Mouse (Mus musculus) megakaryocyte, embryonic 14.5 days (primary cell): Measurements from ENCODE around the gene Il10ra. TPM values are rescaled to one million over a fixed set of nuclear protein-coding genes. Genes with fewer than 3 reads are reported as not detected.

Source experiments
- H3K27me3 ChIP-seq: replicated peaks from 2 replicates; pipeline ENCODE3; 2012; ENCODE audit warnings: inconsistent platforms
- H3K36me3 ChIP-seq: replicated peaks from 2 replicates; pipeline ENCODE3; 2012; ENCODE audit warnings: low read length, inconsistent platforms, mixed read lengths
- H3K4me1 ChIP-seq: 2 replicates; pipeline ENCODE4 v1.6.1; 2012; ENCODE audit warnings: inconsistent platforms
- H3K4me3 ChIP-seq: replicated peaks from 2 replicates; pipeline ENCODE3; 2012; ENCODE audit warnings: moderate library complexity, mild to moderate bottlenecking, inconsistent platforms
- H3K9me3 ChIP-seq: 2 replicates; pipeline ENCODE4 v1.6.1; 2012; ENCODE audit warnings: inconsistent platforms
- FLI1 ChIP-seq: IDR thresholded peaks from 2 replicates; pipeline ENCODE4 v1.6.1; 2012; ENCODE audit warnings: low read length, inconsistent platforms, mixed read lengths
- GATA1 ChIP-seq: IDR thresholded peaks from 3 replicates; pipeline ENCODE4 v1.6.1; 2012; ENCODE audit warnings: mixed read lengths, low read length, inconsistent platforms, borderline replicate concordance
- polyA plus RNA-seq: library from polyadenylated mRNA; stranded (reverse); fragments of >175 nt; gene quantifications from 2 replicates; pipeline ENCODE4 v1.2.3, GENCODE M21; 2012; ENCODE audit warnings: low replicate concordance; ENCODE audit not compliant: insufficient read depth

Il10ra gene
- polyA plus RNA-seq, 1 experiment, result 7.7 TPM

DNA sequence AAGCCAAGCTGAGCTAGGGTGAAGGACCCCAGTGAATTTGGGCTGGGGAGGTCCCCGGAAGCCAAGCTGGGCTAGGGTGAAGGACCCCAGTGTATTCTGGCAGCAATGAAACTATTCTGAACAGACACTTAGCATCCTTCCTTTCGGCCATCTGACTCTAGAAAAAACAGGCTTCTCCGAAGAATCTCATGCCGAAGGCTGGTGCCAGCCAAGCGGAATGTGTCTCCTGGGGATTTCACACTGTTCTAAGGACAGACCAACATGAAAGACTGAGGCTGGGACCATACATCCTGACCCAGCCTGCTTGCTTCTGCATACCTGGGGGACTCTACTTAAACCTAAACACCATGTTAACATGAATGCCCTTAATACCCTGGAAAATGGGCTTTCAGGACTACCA lies 7.1 kb downstream of the Il10ra start:
- peaks cover 93% of the 10 kb centered on the region for H3K4me1 ChIP-seq
- TF ChIP-seq GATA1, result no peak
- TF ChIP-seq FLI1, result no peak
- H3K36me3 ChIP-seq, result peaks cover 98% of the 10 kb centered on the region
- H3K9me3 ChIP-seq, result no peaks in the 10 kb centered on the region
- no peak overlapping the region for H3K4me3 ChIP-seq
- no peaks in the 10 kb centered on the region for H3K27me3 ChIP-seq

DNA sequence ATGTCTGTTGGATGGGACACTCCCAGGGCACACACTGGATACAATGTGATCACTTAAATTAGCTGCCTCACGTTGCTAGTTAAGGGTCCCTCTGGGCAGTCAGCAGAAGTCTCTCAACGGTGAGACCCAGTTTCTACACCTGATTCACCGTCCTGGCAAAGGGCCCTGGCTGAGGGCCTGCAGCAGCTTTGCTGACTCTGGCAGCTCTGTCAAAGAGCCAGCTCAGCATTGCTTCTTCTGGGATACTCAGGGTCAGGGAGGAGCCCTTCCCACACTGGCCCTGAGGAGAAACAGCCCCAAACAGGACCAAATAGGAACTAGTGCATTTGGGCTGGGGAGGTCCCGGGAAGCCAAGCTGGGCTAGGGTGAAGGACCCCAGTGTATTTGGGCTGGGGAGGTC lies 7.5 kb downstream of the Il10ra start:
- Histone ChIP-seq H3K4me1 (peaks cover 93% of the 10 kb centered on the region), H3K36me3 (peaks cover 97% of the 10 kb centered on the region), H3K27me3 (no peaks in the 10 kb centered on the region), H3K9me3 (no peaks in the 10 kb centered on the region), H3K4me3 (no peak overlapping the region)
- TF ChIP-seq GATA1 (no peak), FLI1 (no peak)

DNA sequence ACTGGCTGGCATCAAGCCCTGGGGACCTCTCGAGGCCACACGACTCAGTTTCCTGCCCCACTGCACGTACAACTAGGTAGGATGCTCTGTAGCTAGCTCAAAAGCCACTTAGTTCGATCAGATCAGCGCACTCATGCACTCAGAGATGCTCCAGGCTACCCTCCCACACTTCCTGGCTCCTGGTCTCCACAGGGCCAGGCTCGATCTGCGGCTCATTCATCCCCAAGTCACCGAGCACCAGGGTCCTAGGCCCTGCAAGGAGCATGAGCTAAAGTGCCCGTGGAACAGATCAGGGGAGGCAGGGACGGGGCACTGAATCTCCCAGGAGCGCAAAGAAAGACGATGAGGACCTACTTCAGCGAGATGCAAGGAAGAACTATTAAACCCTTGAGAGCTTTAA lies 9.9 kb downstream of the Il10ra start:
- H3K9me3 ChIP-seq, result no peaks in the 10 kb centered on the region
- no peak for TF ChIP-seq GATA1
- TF ChIP-seq FLI1, result no peak
- H3K27me3 ChIP-seq, result no peaks in the 10 kb centered on the region
- H3K4me3 ChIP-seq, result peak overlapping the region; percentile 38
- H3K4me1 ChIP-seq, result peaks cover 93% of the 10 kb centered on the region
- H3K36me3 ChIP-seq, result peaks cover 97% of the 10 kb centered on the region

DNA sequence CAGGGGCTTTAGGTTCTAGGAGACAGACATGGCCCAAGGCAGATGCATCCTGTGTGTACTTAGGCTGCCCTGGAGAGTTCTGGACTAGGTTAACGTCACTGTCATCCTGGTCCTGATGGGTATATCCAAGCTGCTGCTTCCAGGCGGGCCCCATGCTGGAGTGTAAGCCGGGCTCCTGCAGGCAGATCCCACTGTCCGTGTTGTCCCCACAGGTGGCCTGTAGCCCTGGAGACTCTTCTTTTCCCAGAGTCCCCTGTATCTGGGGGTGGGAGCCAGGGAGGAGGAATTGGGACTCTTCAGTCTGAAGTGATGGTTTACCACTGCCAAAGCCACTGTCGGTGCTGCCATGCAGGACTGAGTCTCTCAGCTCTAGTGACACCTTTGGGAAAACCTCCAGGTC lies 13.0 kb downstream of the Il10ra start:
- Histone ChIP-seq H3K27me3 (no peaks in the 10 kb centered on the region), H3K36me3 (peaks cover 93% of the 10 kb centered on the region), H3K9me3 (no peaks in the 10 kb centered on the region), H3K4me1 (peaks cover 98% of the 10 kb centered on the region), H3K4me3 (peak overlapping the region; percentile 51)
- TF ChIP-seq GATA1, result no peak
- no peak for TF ChIP-seq FLI1

DNA sequence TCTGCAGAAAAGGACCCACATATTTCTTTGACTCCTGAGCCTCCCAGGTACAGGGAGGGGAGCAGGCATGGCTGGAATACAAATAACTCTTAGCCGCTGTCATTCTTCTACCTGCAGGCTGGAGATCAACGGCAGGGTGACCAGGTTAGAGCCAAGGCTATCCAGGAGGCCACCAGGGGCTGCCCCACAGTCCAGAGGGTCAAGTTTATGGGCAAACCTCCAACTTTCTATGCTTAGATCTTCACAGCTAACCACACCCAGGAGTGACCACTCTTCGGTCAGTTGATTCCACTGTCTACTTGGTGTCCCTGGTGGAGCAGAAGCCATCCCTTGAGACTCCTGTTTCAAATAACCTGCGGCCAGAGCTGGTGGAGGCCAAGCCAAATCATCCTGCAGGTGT lies 13.5 kb downstream of the Il10ra start:
- Histone ChIP-seq H3K9me3 (no peaks in the 10 kb centered on the region), H3K4me1 (peaks cover 98% of the 10 kb centered on the region), H3K27me3 (no peaks in the 10 kb centered on the region), H3K36me3 (peaks cover 93% of the 10 kb centered on the region), H3K4me3 (peak overlapping the region; percentile 79)
- TF ChIP-seq FLI1 (no peak), GATA1 (no peak)

DNA sequence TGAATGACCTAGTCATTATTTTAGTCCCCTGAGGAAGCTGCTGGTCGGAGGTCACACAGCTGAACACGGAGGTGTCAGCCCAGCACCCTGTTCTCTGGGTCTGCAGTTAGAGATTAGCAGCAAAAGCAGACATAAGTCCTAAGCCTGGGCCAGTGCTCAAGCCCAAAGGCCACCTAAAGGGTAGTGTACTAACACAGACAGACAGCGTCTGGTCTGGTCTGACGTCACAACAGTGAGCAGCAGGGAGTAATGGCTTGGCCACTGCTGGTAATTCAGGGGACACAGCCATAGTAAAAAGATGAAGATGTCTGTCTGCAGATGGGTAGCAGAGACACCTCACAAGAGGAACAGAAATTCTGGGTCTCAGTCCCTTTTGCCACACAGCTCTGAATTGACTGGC lies 14.3 kb downstream of the Il10ra start:
- H3K27me3 ChIP-seq, result no peaks in the 10 kb centered on the region
- H3K4me3 ChIP-seq, result peak overlapping the region; percentile 79
- H3K36me3 ChIP-seq, result peaks cover 92% of the 10 kb centered on the region
- TF ChIP-seq GATA1, result no peak
- no peak for TF ChIP-seq FLI1
- H3K4me1 ChIP-seq, result peaks cover 98% of the 10 kb centered on the region
- H3K9me3 ChIP-seq, result no peaks in the 10 kb centered on the region

DNA sequence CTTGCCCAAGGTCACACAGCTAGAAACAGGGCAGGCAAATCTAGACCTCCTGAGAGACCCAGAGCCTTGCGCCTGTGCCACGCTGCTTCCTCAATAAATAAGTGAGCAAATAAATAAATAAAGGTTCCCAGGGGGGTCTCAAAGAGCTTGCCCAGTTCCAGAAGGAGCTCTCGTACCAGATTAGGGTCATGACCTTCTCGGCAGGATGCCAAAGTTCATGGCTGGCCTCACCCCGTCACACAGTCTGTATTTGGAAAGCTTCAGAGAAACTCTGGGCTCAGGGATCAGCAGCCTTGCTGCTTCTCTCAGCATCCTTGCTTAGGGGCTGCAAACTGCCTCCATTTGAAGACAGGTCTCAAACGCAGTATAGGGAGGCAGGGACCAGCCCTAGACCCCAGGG lies 14.9 kb downstream of the Il10ra start:
- Histone ChIP-seq H3K36me3 (peaks cover 92% of the 10 kb centered on the region), H3K4me1 (peaks cover 100% of the 10 kb centered on the region), H3K9me3 (no peaks in the 10 kb centered on the region), H3K27me3 (no peaks in the 10 kb centered on the region), H3K4me3 (peak overlapping the region; percentile 76)
- TF ChIP-seq FLI1, result no peak
- TF ChIP-seq GATA1, result no peak

DNA sequence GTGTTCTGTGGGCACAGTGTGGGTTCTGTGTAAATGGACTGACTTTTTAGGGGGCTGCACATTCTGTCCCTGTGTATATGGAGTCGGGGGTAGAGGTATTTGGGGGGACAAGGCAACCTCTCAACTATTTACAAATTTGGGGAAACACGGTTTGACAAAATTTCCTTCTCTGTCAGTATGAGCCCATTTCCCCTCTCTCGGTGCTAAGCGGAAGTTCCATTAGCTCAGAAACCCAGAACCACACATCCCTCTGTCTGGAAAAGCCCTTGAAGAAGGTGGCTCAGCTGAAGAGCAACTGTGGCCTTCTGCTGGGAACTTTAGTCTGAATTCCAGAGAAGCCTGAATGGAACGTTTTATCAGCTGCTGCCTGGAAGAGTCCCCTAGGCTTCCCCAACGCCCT lies 16.6 kb downstream of the Il10ra start:
- H3K9me3 ChIP-seq, result no peaks in the 10 kb centered on the region
- no peak for TF ChIP-seq FLI1
- no peak for TF ChIP-seq GATA1
- H3K27me3 ChIP-seq, result no peaks in the 10 kb centered on the region
- peaks cover 100% of the 10 kb centered on the region for H3K4me1 ChIP-seq
- peak overlapping the region; percentile 77 for H3K4me3 ChIP-seq
- H3K36me3 ChIP-seq, result peaks cover 87% of the 10 kb centered on the region

DNA sequence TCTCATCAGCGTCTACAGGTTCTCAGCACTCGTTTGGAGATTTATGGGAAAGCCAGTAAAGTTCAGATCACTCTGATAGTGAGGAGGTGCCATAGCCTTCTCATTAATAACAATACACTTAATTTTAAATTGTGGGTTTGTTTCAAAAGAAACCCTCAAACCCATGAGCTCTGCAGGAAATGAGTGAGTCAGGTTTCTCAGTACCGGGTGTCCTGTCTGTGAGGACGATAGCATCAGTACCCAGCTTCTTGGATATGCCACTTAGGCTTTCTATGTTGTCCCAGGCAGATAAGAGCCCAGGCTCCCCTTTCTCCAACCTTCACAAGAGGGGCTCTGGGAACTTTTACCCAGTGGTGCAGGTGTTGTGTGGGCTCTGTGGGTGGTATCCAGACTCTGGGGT lies 17.0 kb downstream of the Il10ra start:
- Histone ChIP-seq H3K4me3 (peak overlapping the region; percentile 86), H3K36me3 (peaks cover 83% of the 10 kb centered on the region), H3K4me1 (peaks cover 100% of the 10 kb centered on the region), H3K9me3 (no peaks in the 10 kb centered on the region), H3K27me3 (no peaks in the 10 kb centered on the region)
- TF ChIP-seq GATA1 (no peak), FLI1 (no peak)

DNA sequence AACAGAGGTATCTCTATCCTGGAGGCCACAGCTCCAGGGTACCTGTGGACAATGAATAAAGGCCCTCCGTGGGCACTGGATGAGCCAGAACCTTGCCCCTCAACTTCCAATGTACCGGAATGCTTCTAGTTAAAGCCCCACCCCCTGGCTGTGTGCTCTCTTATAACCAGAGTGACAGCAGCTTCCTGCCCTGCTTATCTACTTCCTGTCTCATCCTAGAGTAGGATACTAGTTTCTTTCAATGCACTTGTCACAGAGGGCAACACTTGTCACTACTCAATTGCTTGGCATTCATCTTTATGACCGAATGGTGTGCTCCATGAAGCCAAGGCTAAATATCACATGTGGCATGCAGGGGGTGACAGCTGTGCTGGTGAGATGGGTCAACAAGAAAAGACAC lies 17.7 kb downstream of the Il10ra start:
- peak overlapping the region; percentile 86 for H3K4me3 ChIP-seq
- H3K27me3 ChIP-seq, result no peaks in the 10 kb centered on the region
- H3K9me3 ChIP-seq, result no peaks in the 10 kb centered on the region
- TF ChIP-seq GATA1 (peak; percentile 63; the same call in 1 of the 3 replicates), FLI1 (peak; percentile 53; the same call in 1 of the 2 replicates)
- peaks cover 78% of the 10 kb centered on the region for H3K36me3 ChIP-seq
- H3K4me1 ChIP-seq, result peaks cover 100% of the 10 kb centered on the region

DNA sequence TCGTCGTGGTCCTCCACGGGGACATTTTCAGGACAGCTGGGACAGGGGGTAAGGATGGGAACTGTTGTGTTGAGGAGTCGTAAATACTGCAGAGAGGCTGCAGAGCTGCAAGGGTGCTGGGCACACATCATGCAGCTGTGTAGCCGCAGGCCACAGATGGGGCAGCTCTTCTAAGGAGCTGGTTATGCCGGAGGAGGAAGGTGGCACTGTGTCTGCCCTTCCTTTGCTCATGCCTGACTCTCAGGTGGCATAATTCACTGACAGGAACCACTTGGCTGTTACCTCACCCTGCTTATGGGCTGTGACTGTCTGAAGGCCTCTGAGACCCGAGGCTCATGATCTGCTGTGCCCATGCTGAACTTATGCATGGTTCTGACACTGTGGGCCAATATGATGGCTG lies 18.6 kb downstream of the Il10ra start:
- Histone ChIP-seq H3K4me1 (peaks cover 100% of the 10 kb centered on the region), H3K9me3 (no peaks in the 10 kb centered on the region), H3K4me3 (peak overlapping the region; percentile 15), H3K27me3 (no peaks in the 10 kb centered on the region), H3K36me3 (peaks cover 69% of the 10 kb centered on the region)
- TF ChIP-seq FLI1, result no peak
- TF ChIP-seq GATA1, result no peak
